Mouse (Mus musculus): ENCODE results near the gene Chrnb2.

DNA sequence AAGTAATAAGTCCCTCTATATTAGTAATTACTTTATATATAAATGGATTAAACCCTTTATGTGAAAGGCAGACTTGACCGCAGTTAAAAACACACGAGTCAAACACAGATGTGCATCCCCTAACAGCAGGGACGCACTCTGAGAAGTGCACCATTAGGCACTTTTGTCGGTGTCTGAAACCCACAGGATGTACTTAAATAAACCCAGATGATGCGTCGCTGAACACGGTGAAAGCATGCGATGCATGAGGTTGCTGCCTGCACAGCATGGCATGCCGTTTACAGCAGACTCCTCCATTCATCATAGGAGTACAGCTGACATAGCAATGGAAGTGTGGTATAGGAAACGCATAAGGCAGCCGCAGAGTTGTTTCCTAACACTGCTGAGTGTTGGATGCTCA is 64.0 kb downstream of the Chrnb2 start:
- TF ChIP-seq POLR2A (IDR thresholded peaks at IDR 0.05; ENCODE audit: insufficient read depth, low read length) = no peak
- TF ChIP-seq CTCF (IDR thresholded peaks at IDR 0.05; ENCODE audit: low read depth, low read length) = no peak
